Mouse (Mus musculus): ENCODE measurements around the gene Wdr31. TPM values are rescaled to one million over a fixed set of nuclear protein-coding genes. Genes with fewer than 3 reads are reported as not detected.

Gene Wdr31
- not detected for total RNA-seq (2023)

GRCm38 (mm10) chr4:62470598-62471051 lies at the start of gene Wdr31:
TSS of gene Wdr31 (minus strand) at chr4:62470896.

GRCm38 (mm10) chr4:62519849-62520233 lies 49.1 kb upstream of the Wdr31 start, which contains the start of gene Alad:
TSS of gene Alad (minus strand) at chr4:62519918.

GRCm38 (mm10) chr4:62503374-62503970 lies 32.8 kb upstream of the Wdr31 start, which contains the start of gene Hdhd3:
TSS of gene Hdhd3 (minus strand) at chr4:62503467.

GRCm38 (mm10) chr4:62479937-62480708 lies 9.4 kb upstream of the Wdr31 start, which contains the start of gene Bspry:
TSS of gene Bspry (plus strand) at chr4:62480053.

GRCm38 (mm10) chr4:62435081-62435480 lies 35.6 kb downstream of the Wdr31 start, which contains the start of gene Rnf183:
TSS of gene Rnf183 (minus strand) at chr4:62435252.

GRCm38 (mm10) chr4:62408601-62409282 lies 62.0 kb downstream of the Wdr31 start, which contains the start of the genes Cdc26 and Prpf4:
TSS of gene Cdc26 (minus strand) at chr4:62408642.
TSS of gene Prpf4 (plus strand) at chr4:62408797.

Other genes with a start within 250 kb of the Wdr31 start
- gene Zfp37, start 239.8 kb downstream of the Wdr31 start, total RNA-seq (2023) = not detected
- 4.0 TPM for gene Slc31a2, start 208.3 kb downstream of the Wdr31 start, total RNA-seq (2023)
- 76.0 TPM for gene Fkbp15, start 110.3 kb downstream of the Wdr31 start, total RNA-seq (2023)
- 9.2 TPM for gene Slc31a1, start 110.2 kb downstream of the Wdr31 start, total RNA-seq (2023)
- gene Cdc26, start 62.3 kb downstream of the Wdr31 start, total RNA-seq (2023) = 41.9 TPM
- 21.8 TPM for gene Prpf4, start 62.1 kb downstream of the Wdr31 start, total RNA-seq (2023)
- not detected for gene Rnf183, start 35.6 kb downstream of the Wdr31 start, total RNA-seq (2023)
- gene Bspry, start 9.2 kb upstream of the Wdr31 start, total RNA-seq (2023) = 0.95 TPM
- gene Hdhd3, start 32.6 kb upstream of the Wdr31 start, total RNA-seq (2023) = not detected
- gene Alad, start 49.0 kb upstream of the Wdr31 start, total RNA-seq (2023) = 12.1 TPM
- gene Pole3, start 54.2 kb upstream of the Wdr31 start, total RNA-seq (2023) = 16.0 TPM
- gene 4933430I17Rik, start 54.5 kb upstream of the Wdr31 start, total RNA-seq (2023) = 2.6 TPM
- gene Rgs3, start 89.0 kb upstream of the Wdr31 start, total RNA-seq (2023) = 81.4 TPM

Data from CD4-positive naive resting alpha-beta T cell, adult 57 days (primary cell).